Mouse (Mus musculus) frontal cortex, postnatal 10 days (tissue): ENCODE results near the gene Psen2.

Experiments used
- DNase-seq, 2 experiments: peaks; one replicate each; pipeline ENCODE4 v3.0.0; 2022; ENCODE audit warnings: low spot score in 2 of 2, mixed read lengths in 1 of 2

Gene Psen2

GRCm38 (mm10) chr1:180198959-180199714, 64.1 kb downstream of the Psen2 start, which contains the start of gene Coq8a:
Gene Coq8a (minus strand): TSS chr1:180199602.
- no peak for DNase-seq

- DNase-seq, result no peak
These were observed 65.3 kb downstream of the Psen2 start for GRCm38 (mm10) chr1:180197956-180198355.

- no peak for DNase-seq
These were observed 66.7 kb downstream of the Psen2 start for GRCm38 (mm10) chr1:180196508-180196907.

- DNase-seq, result peak; percentile 97
These were observed 67.4 kb downstream of the Psen2 start for GRCm38 (mm10) chr1:180195703-180196381.

- no peak for DNase-seq
These were observed 68.3 kb downstream of the Psen2 start for GRCm38 (mm10) chr1:180194781-180195471.

- DNase-seq, result no peak
These were observed 69.2 kb downstream of the Psen2 start for GRCm38 (mm10) chr1:180194048-180194447.

- no peak for DNase-seq
These were observed 69.8 kb downstream of the Psen2 start for GRCm38 (mm10) chr1:180193391-180193935.

- no peak for DNase-seq
These were observed 70.4 kb downstream of the Psen2 start for GRCm38 (mm10) chr1:180192866-180193265.

GRCm38 (mm10) chr1:180191651-180192220, 71.5 kb downstream of the Psen2 start:
- no peak for DNase-seq

- no peak for DNase-seq
These were observed 72.1 kb downstream of the Psen2 start for GRCm38 (mm10) chr1:180191112-180191511.

- DNase-seq, result no peak
These were observed 74.3 kb downstream of the Psen2 start for GRCm38 (mm10) chr1:180188951-180189350.

GRCm38 (mm10) chr1:180186371-180186770, 76.9 kb downstream of the Psen2 start:
- DNase-seq, result no peak

GRCm38 (mm10) chr1:180185877-180186276, 77.4 kb downstream of the Psen2 start:
- DNase-seq, result no peak

- DNase-seq, result no peak
These were observed 78.5 kb downstream of the Psen2 start for GRCm38 (mm10) chr1:180184768-180185167.

- no peak for DNase-seq
These were observed 79.6 kb downstream of the Psen2 start for GRCm38 (mm10) chr1:180183525-180184159.

GRCm38 (mm10) chr1:180182731-180183130, 80.5 kb downstream of the Psen2 start:
- no peak for DNase-seq

- no peak for DNase-seq
These were observed 81.3 kb downstream of the Psen2 start for GRCm38 (mm10) chr1:180181966-180182319.

GRCm38 (mm10) chr1:180181304-180181965, 81.8 kb downstream of the Psen2 start:
- no peak for DNase-seq

GRCm38 (mm10) chr1:180179840-180180239, 83.4 kb downstream of the Psen2 start:
- no peak for DNase-seq

GRCm38 (mm10) chr1:180179100-180179499, 84.1 kb downstream of the Psen2 start:
- no peak for DNase-seq

- DNase-seq, result no peak
These were observed 84.9 kb downstream of the Psen2 start for GRCm38 (mm10) chr1:180178340-180178739.
